8 mouse cellular contexts compared by ENCODE assay signal in genomic region chr17:34399394-34399715, GRCm38 (mm10). TPM values are rescaled to one million over a fixed set of nuclear protein-coding genes. Genes with fewer than 3 reads are reported as not detected.
DNase-seq lines count a peak whose midpoint lies in the region; ATAC-seq and TF ChIP-seq lines count a peak whose summit lies in the region.

No protein-coding gene starts in this region.

- no peaks in the 10 kb centered on the region for H3K4me1 ChIP-seq in heart, embryonic 13.5 days
- 0 out of 2 replicates have a peak, but pooled peaks cover 3% of the 10 kb centered on the region for H3K4me1 ChIP-seq in forebrain, postnatal 0 days (ENCODE audit: insufficient read depth)

- intact Hi-C loops in heart, postnatal 25 days (cut with DNase I), result no loop called here

- no peak overlapping the region for H3K27ac ChIP-seq in heart, embryonic 13.5 days (replicated peaks)
- peak overlapping the region; percentile 98 for H3K27ac ChIP-seq in forebrain, postnatal 0 days (ENCODE audit: low read depth, low read length)

- no peak for DNase-seq in heart, postnatal 25 days (ENCODE audit: low spot score)
- peak; percentile 34 for DNase-seq in cerebellum, adult 9-10 months
- no peak for DNase-seq in forebrain, postnatal 0 days
- peak; percentile 9 for DNase-seq in mesoderm, embryonic 11.5 days (ENCODE audit: low read depth, low spot score)
- DNase-seq in thymus, adult 18-20 months, result no peak
- no peak for DNase-seq in gastrocnemius, postnatal 25 days
- DNase-seq in thymus, postnatal 0 days (ENCODE audit: low spot score), result no peak

- H3K36me3 ChIP-seq in heart, embryonic 13.5 days, result no peaks in the 10 kb centered on the region
- no peaks in the 10 kb centered on the region for H3K36me3 ChIP-seq in forebrain, postnatal 0 days (ENCODE audit: insufficient read depth)

- peak overlapping the region; percentile 78 for H3K4me2 ChIP-seq in heart, embryonic 13.5 days
- peak overlapping the region; percentile 71 for H3K4me2 ChIP-seq in forebrain, postnatal 0 days (ENCODE audit: low read depth)

- 0 out of 2 replicates have a peak overlapping the region, but pooled peaks have one; percentile 74 for H3K9ac ChIP-seq in heart, embryonic 13.5 days
- H3K9ac ChIP-seq in forebrain, postnatal 0 days, result 0 out of 2 replicates have a peak overlapping the region, but pooled peaks have one; percentile 75

- no peak for ATAC-seq in heart, embryonic 13.5 days (ENCODE audit: extremely low read depth, insufficient number of reproducible peaks, low FRiP score, low TSS enrichment)
- ATAC-seq in forebrain, postnatal 0 days, result no peak

- 55% methylated on average over 4 of the region's 4 CpGs for WGBS in heart, embryonic 13.5 days
- WGBS in forebrain, postnatal 0 days, result 38% methylated on average over 4 of the region's 4 CpGs

- TF ChIP-seq CTCF in forebrain, postnatal 0 days (IDR thresholded peaks at IDR 0.05; ENCODE audit: low read depth), result no peak

- H3K4me3 ChIP-seq in heart, embryonic 13.5 days, result peak overlapping the region; percentile 55
- peak overlapping the region; percentile 58 for H3K4me3 ChIP-seq in forebrain, postnatal 0 days (ENCODE audit: low read depth, low read length)

- H3K9me3 ChIP-seq in heart, embryonic 13.5 days, result no peaks in the 10 kb centered on the region
- H3K9me3 ChIP-seq in forebrain, postnatal 0 days (ENCODE audit: low read length), result no peaks in the 10 kb centered on the region

- peaks cover 31% of the 10 kb centered on the region for H3K27me3 ChIP-seq in heart, embryonic 13.5 days (replicated peaks)
- no peaks in the 10 kb centered on the region for H3K27me3 ChIP-seq in forebrain, postnatal 0 days (ENCODE audit: insufficient read depth, low read length)

RNA-seq across cellular contexts. Expression of gene BC051142, which starts 0.7 kb away (rescaled TPM):
- 0.19 TPM in 1 of 2 replicates, not detected in the other for polyA plus RNA-seq in heart, embryonic 13.5 days (2015; fragmentation: Nextera tagmentation; extraction: Ambion mirVana)
- total RNA-seq in heart, postnatal 25 days (2021), result under 1 TPM in 1 of 2 experiments, not detected in 1; 0.34 TPM
- total RNA-seq in forebrain, postnatal 0 days (2014; rRNA removed), result 6.5 and 9.0 TPM in 2 replicates
- 4.4 and 5.5 TPM in 2 replicates for polyA plus RNA-seq in forebrain, postnatal 0 days (2015; fragmentation: Nextera tagmentation; extraction: Ambion mirVana)
- total RNA-seq in gastrocnemius, postnatal 25 days (2021), result not detected
- 0.71 and 0.94 TPM in 2 replicates for polyA plus RNA-seq in thymus, postnatal 0 days (2015; fragmentation: Nextera tagmentation; extraction: Ambion mirVana)

RNA-seq across cellular contexts. Expression of gene Btnl1, which starts 22.4 kb away (rescaled TPM):
- polyA plus RNA-seq in heart, embryonic 13.5 days (2015; fragmentation: Nextera tagmentation; extraction: Ambion mirVana), result not detected in 2 replicates
- not detected for total RNA-seq in heart, postnatal 25 days (2021)
- total RNA-seq in forebrain, postnatal 0 days (2014; rRNA removed), result not detected in 2 replicates
- not detected in 2 replicates for polyA plus RNA-seq in forebrain, postnatal 0 days (2015; fragmentation: Nextera tagmentation; extraction: Ambion mirVana)
- total RNA-seq in gastrocnemius, postnatal 25 days (2021), result not detected
- 0.27 and 0.29 TPM in 2 replicates for polyA plus RNA-seq in thymus, postnatal 0 days (2015; fragmentation: Nextera tagmentation; extraction: Ambion mirVana)

RNA-seq across cellular contexts. Expression of gene Btnl2, which starts 44.7 kb away (rescaled TPM):
- polyA plus RNA-seq in heart, embryonic 13.5 days (2015; fragmentation: Nextera tagmentation; extraction: Ambion mirVana), result not detected in 2 replicates
- total RNA-seq in heart, postnatal 25 days (2021), result under 1 TPM; 0.34 to 0.48 TPM
- not detected in 2 replicates for total RNA-seq in forebrain, postnatal 0 days (2014; rRNA removed)
- polyA plus RNA-seq in forebrain, postnatal 0 days (2015; fragmentation: Nextera tagmentation; extraction: Ambion mirVana), result not detected in 2 replicates
- under 1 TPM; 0.31 to 0.43 TPM for total RNA-seq in gastrocnemius, postnatal 25 days (2021)
- polyA plus RNA-seq in thymus, postnatal 0 days (2015; fragmentation: Nextera tagmentation; extraction: Ambion mirVana), result 0.22 and 0.27 TPM in 2 replicates

Comparison
In these comparisons a context has a peak if more than half of its experiments do, and no peak if none do; other contexts are left out.
1. DNase-seq: peak in cerebellum, adult 9-10 months (single experiment) and mesoderm, embryonic 11.5 days (single experiment); none in heart, postnatal 25 days (single experiment), forebrain, postnatal 0 days (single experiment), thymus, adult 18-20 months (0 of 2), gastrocnemius, postnatal 25 days (single experiment) and thymus, postnatal 0 days (single experiment).